Mouse (Mus musculus): ENCODE data around the gene Fam69a. TPM values are rescaled to one million over a fixed set of nuclear protein-coding genes. Genes with fewer than 3 reads are reported as not detected.
A peak's percentile ranks its signal among the peaks of the same experiment; 100 is the strongest.

Gene Fam69a
- polyA plus RNA-seq, 2 experiments, result 1.8 to 8.0 TPM

GRCm38 (mm10) chr5:107966841-107967457, 19.9 kb downstream of the Fam69a start:
- ATAC-seq (ENCODE audit: insufficient read depth) (no peak), DNase-seq (ENCODE audit: low read depth in 3 of 3, low spot score in 3 of 3) (no peak)
- Histone ChIP-seq H3K4me3 (ENCODE audit: insufficient read depth in 1 of 2, low read depth in 2 of 2, low read length in 2 of 2) (no peak overlapping the region), H3K9ac (replicated peaks) (0 out of 2 replicates have a peak overlapping the region, but pooled peaks have one; percentile 54), H3K9me3 (ENCODE audit: control insufficient read depth, low read length) (no peaks in the 10 kb centered on the region), H3K36me3 (replicated peaks; ENCODE audit: control insufficient read depth, insufficient read depth, low read depth) (no peaks in the 10 kb centered on the region), H3K27me3 (ENCODE audit: control insufficient read depth, insufficient read depth, low read length) (no peaks in the 10 kb centered on the region), H3K4me1 (replicated peaks; ENCODE audit: control insufficient read depth in 2 of 2, insufficient read depth in 2 of 2, low read length in 1 of 2) (peaks cover 46 to 54% of the 10 kb centered on the region in 2 experiments), H3K27ac (peak overlapping the region; percentile 73), H3K4me2 (ENCODE audit: low read depth) (peak overlapping the region; percentile 58)
- TF ChIP-seq EP300 (IDR thresholded peaks at IDR 0.05; ENCODE audit: low read depth), result no peak
- WGBS (ENCODE audit: insufficient replicate concordance), result 15% methylated on average over 4 of the region's 4 CpGs

- Histone ChIP-seq H3K27ac (peak overlapping the region; percentile 73), H3K9me3 (ENCODE audit: control insufficient read depth, low read length) (no peaks in the 10 kb centered on the region), H3K4me3 (ENCODE audit: insufficient read depth in 1 of 2, low read depth in 2 of 2, low read length in 2 of 2) (0 out of 4 replicates have a peak overlapping the region, but pooled peaks of 1 of the 2 experiments have one; percentile 8), H3K36me3 (replicated peaks; ENCODE audit: control insufficient read depth, insufficient read depth, low read depth) (no peaks in the 10 kb centered on the region), H3K4me1 (replicated peaks; ENCODE audit: control insufficient read depth in 2 of 2, insufficient read depth in 2 of 2, low read length in 1 of 2) (peaks cover 49 to 59% of the 10 kb centered on the region in 2 experiments), H3K27me3 (ENCODE audit: control insufficient read depth, insufficient read depth, low read length) (no peaks in the 10 kb centered on the region), H3K4me2 (ENCODE audit: low read depth) (peak overlapping the region; percentile 58), H3K9ac (replicated peaks) (peak overlapping the region; percentile 54)
- TF ChIP-seq CTCF (IDR thresholded peaks at IDR 0.05; ENCODE audit: low read depth) (no peak), EP300 (IDR thresholded peaks at IDR 0.05; ENCODE audit: low read depth) (no peak)
- ATAC-seq (ENCODE audit: insufficient read depth), result peak; percentile 30; the same call in 1 of the 2 replicates
- 13% methylated on average over 3 of the region's 3 CpGs for WGBS (ENCODE audit: insufficient replicate concordance)
- peak; percentile 55 to 63 (median 56) for DNase-seq (ENCODE audit: low read depth in 3 of 3, low spot score in 3 of 3)
Measured at GRCm38 (mm10) chr5:107966156-107966555, 20.7 kb downstream of the Fam69a start.

- peaks cover 54 to 65% of the 10 kb centered on the region in 2 experiments for H3K4me1 ChIP-seq (replicated peaks; ENCODE audit: control insufficient read depth in 2 of 2, insufficient read depth in 2 of 2, low read length in 1 of 2)
Measured at GRCm38 (mm10) chr5:107965355-107965991, 21.4 kb downstream of the Fam69a start.

GRCm38 (mm10) chr5:107964031-107964758, 22.7 kb downstream of the Fam69a start:
- no peak overlapping the region for H3K4me3 ChIP-seq (ENCODE audit: insufficient read depth in 1 of 2, low read depth in 2 of 2, low read length in 2 of 2)
- no peaks in the 10 kb centered on the region for H3K36me3 ChIP-seq (replicated peaks; ENCODE audit: control insufficient read depth, insufficient read depth, low read depth)
- TF ChIP-seq CTCF (IDR thresholded peaks at IDR 0.05; ENCODE audit: low read depth) (no peak), EP300 (IDR thresholded peaks at IDR 0.05; ENCODE audit: low read depth) (no peak)
- H3K9ac ChIP-seq (replicated peaks), result no peak overlapping the region
- no peak overlapping the region for H3K4me2 ChIP-seq (ENCODE audit: low read depth)
- WGBS (ENCODE audit: insufficient replicate concordance), result 35% methylated on average over 2 of the region's 2 CpGs
- ATAC-seq (ENCODE audit: insufficient read depth), result no peak
- no peaks in the 10 kb centered on the region for H3K9me3 ChIP-seq (ENCODE audit: control insufficient read depth, low read length)
- H3K27me3 ChIP-seq (ENCODE audit: control insufficient read depth, insufficient read depth, low read length), result no peaks in the 10 kb centered on the region
- DNase-seq (ENCODE audit: low read depth in 3 of 3, low spot score in 3 of 3), result no peak
- no peak overlapping the region for H3K27ac ChIP-seq
- peaks cover 62 to 71% of the 10 kb centered on the region in 2 experiments for H3K4me1 ChIP-seq (replicated peaks; ENCODE audit: control insufficient read depth in 2 of 2, insufficient read depth in 2 of 2, low read length in 1 of 2)

More at GRCm38 (mm10) chr5:107965355-107965991, 21.4 kb downstream of the Fam69a start:
- Histone ChIP-seq H3K27ac (peak overlapping the region; percentile 73), H3K36me3 (replicated peaks; ENCODE audit: control insufficient read depth, insufficient read depth, low read depth) (no peaks in the 10 kb centered on the region), H3K9me3 (ENCODE audit: control insufficient read depth, low read length) (no peaks in the 10 kb centered on the region), H3K9ac (replicated peaks) (no peak overlapping the region), H3K4me2 (ENCODE audit: low read depth) (peak overlapping the region; percentile 58), H3K27me3 (ENCODE audit: control insufficient read depth, insufficient read depth, low read length) (no peaks in the 10 kb centered on the region), H3K4me3 (ENCODE audit: insufficient read depth in 1 of 2, low read depth in 2 of 2, low read length in 2 of 2) (no peak overlapping the region)
- ATAC-seq (ENCODE audit: insufficient read depth) (0 out of 2 replicates have a peak, but pooled peaks have one; percentile 22), DNase-seq (ENCODE audit: low read depth in 3 of 3, low spot score in 3 of 3) (peak in 1 of 3 experiments; percentile 41)
- 34% methylated on average over 9 of the region's 9 CpGs for WGBS (ENCODE audit: insufficient replicate concordance)
- TF ChIP-seq EP300 (IDR thresholded peaks at IDR 0.05; ENCODE audit: low read depth) (no peak), CTCF (IDR thresholded peaks at IDR 0.05; ENCODE audit: low read depth) (no peak)
